Mouse (Mus musculus) layer of hippocampus, postnatal 36 days (tissue): ENCODE measurements at regions not wholly inside any gene's neighbourhood (a gene's known extent, or its start where the extent isn't known, plus 50 kb on each side); places are given as distances from the start of the nearest gene placed in this dataset.
A peak's percentile ranks its signal among the peaks of the same experiment; 100 is the strongest.
"Not testable (repeated sequence)": the region's sequence is repeated elsewhere in the genome, so short reads cannot be mapped to it uniquely, and the experiment has no call there.

Source experiments
- DNase-seq, 2 experiments: peaks; one replicate each; pipeline ENCODE4 v3.0.0; 2022

DNA sequence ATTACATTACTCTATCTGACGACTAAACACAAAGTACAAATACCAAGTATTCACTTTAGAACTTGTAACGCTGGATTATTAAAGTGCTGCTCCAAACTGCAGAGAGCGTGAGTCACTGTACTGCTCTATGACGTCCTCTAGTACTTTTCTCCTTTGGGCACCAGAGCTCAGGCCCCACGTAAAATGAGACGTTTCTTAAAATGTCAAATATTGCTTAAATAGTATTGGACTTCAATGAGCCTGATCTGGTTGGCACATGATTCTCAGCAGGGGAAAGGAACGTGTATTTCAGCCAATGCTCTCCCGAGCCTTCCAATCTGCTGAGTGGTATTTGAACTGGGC lies 175.8 kb upstream of the Klf14 start:
- no peak for DNase-seq

GRCm38 (mm10) chr6:31135580-31135979 lies 176.7 kb upstream of the Klf14 start:
- no peak for DNase-seq

GRCm38 (mm10) chr6:31136895-31137294 lies 178.0 kb upstream of the Klf14 start:
- no peak for DNase-seq

- no peak for DNase-seq
Observed at GRCm38 (mm10) chr6:31137351-31137750, 178.5 kb upstream of the Klf14 start.

DNA sequence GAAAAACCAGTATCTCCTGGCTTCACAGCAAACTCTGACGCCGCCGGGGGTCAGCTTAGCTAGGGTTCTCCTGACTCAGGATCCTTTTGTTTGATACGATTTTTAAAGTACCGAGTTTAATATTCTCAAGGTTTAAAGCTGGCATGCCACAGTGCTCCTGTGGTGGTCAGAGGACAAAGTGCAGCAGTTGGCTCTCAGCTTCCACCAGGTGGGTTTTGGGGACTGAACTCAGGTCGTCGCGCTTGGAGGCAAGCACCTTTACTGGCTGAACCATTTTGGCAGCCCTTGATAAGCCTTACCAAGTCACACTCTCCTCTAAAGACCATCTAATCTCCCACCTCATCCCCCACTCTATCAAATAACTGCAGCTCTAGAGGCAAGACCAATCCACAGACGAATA lies 181.1 kb upstream of the Klf14 start:
- no peak for DNase-seq

DNA sequence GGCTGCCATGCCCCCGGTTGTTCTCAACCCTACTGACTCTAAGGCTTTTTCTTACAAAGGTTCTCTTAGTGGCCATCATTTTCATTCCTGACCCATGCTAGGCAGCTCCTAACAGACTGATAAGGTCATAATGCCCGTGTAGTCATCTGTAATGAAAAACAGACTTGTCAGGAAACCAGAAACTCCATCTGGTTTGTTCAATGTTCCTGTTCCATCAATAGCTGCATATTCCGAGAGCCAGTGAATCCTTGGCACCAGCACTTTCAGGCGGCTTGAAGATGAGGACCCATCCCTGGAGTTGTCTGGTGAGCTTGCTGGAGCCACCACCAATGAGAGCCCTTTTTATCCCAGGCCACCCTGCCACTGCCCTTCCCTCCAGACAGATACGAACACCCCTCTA lies 181.7 kb upstream of the Klf14 start:
- DNase-seq, result no peak

DNA sequence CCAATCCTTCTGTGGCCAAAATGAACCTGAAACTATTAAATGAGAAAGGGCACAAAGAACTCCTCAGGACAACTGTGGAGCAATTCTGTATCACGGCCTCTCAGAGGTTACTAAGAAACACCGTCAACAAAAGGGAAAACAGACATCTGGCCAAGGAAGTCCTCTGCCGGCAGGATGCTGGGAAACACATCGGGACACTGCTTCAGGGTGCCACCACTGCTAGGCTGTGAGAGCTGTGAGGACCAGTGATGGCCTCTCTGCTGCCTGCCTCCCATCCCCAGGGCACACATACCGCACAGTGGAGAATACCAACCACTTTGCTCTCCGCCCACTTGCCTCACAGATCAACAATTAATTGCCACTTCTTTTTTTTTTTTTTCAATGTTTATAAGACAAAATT lies 182.6 kb upstream of the Klf14 start:
- no peak for DNase-seq

DNA sequence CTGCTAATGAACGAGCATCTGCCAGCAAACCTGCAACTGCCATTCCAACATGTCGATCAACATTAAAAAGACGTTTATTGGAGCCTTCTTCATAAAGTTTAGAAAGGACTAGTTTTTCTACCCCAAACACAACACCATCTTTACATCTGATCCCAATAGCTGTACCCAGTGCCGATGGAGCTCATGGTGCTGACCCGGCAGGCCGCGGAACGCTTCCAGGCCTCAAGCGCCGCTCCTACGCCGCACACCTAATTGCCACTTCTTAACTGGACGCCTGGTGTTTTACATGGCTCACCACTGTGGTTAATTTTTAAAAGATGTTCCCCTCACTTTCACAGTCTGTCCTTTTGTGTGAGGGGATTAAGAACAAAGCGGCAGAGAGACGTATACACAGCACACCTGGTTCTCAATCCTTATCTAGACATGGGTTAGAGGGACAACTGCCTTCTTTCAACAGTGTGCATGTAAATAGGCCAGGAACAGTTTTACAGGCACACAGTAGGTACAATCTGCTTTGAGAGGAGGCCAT lies 183.7 kb upstream of the Klf14 start:
- not testable (repeated sequence) for DNase-seq

- no peak for DNase-seq
Observed at GRCm38 (mm10) chr6:31145687-31146086, 186.8 kb upstream of the Klf14 start.

DNA sequence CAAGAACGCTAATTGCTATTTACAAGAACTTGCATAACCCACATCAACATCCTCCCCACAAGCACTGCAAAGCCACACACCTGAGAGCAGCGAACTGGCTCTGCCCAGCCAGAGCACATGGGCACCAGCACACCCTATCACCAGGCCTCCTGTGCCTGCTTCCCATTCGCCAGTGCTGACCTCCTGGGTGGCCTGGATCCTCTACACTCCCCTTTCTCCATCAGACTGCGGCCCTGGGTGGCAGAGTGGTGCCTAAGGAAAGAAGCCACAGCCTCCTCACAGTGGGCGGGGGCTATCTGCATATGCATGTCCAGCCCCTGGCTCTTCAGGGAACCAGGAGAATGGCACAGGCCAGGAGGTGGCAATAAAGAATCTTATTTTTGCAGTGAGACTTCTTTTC lies 187.9 kb upstream of the Klf14 start:
- no peak for DNase-seq

DNA sequence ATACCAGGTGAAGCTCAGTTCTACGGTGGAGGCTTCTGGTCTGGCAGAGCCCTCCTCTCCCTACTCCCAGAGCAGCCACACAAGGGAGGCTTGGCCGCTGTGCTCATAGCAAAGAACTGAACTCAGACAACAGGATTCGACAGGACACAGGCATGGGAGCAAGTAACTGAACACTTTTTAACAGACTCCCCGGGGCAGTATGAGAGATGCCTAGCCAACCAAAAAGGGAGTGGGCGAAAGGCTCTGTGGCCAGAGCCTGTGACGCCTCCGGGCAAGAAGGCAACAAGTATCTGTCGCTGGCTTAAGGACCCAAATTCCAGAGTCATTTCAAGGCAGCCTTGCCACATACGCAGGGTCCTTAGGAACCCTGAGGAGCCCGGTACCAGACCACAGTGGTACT lies 188.8 kb upstream of the Klf14 start:
- DNase-seq, result no peak

DNA sequence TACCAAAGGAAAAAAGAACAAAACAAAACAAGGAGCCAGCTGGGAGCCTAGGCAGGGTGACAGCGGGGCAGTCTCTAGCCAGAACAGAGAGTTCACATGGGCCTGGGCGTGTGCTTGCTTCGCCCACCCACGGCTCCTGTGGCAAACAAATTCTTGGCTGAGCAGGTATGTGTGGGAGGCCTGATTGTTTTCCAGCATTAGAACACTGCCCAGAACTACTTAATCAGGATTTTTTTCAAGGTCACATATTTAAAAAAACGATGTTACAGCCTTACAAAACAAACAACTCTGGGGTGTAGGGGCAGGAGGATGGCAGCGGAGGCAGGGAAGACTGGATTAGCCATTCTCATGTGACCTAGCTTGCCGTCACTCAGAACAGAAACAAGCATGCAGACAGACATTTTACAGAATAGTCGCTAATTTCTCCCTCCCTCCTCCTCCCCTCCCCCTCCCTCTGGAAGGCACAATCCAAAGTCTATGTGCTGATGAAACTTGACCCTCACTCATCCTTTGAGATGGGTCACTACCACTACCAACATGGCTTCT lies 189.5 kb upstream of the Klf14 start:
- peak in 1 of 2 experiments; percentile 57 for DNase-seq

- no peak for DNase-seq
Observed at GRCm38 (mm10) chr6:31149164-31149563, 190.3 kb upstream of the Klf14 start.

DNA sequence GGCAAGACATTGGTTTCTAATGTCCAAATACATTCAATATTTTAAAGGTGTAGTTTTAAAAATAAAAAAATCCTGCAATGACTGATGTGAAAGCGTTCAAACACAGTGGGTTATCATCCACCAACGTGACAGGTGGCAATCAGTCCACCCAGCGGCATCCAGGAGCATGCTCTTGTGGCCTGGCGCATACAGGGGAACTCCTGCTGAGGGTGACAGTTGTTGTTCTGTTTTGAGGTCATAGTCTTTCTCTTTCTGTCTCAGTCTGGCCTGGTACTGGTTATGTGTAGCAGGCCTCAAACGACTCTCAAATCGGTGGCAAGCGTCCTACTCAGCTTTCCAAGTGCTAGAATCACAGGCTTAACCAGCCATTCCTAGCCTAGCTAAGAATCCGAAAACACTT lies 191.5 kb upstream of the Klf14 start:
- DNase-seq, result no peak

GRCm38 (mm10) chr6:31155857-31156256 lies 197.0 kb upstream of the Klf14 start:
- peak; percentile 62 to 69 for DNase-seq

DNA sequence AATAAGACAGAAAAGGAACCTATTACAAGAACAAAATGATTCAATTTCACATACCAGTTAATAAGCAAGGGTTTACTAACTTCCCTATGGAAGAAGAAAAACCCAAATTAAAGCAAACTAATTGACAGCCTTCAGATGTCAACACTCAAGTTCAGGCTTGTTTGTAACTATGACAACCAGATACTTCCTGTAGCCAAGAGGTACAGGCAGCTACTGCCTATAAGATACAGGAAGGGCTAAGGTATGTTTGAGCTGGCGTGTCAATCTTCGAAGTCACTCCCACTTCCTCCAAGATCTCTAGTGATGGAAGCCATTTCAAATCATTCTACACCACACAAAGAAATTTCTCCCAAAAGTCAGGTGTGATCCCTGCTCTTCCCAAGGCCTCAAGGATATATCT lies 198.1 kb upstream of the Klf14 start:
- DNase-seq, result no peak

DNA sequence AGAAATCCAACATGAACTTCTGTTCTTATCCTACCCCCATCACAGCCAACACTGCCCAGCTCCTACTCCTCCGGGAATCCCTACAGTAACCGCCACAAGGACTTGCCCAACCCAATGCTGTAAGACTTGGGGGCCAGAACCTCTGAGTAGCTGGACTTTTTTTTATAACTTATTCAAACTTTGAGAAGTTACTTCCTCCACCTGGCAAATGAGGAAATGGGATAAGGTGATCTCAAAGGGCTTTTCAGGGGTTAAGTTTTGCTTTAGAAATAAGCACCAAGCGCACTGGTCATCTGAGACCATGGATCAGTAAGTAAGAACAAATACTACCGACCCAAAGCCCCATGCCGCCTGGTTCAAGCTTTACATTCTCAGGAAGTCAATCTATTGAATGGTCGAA lies 198.6 kb upstream of the Klf14 start:
- DNase-seq, result no peak

- DNase-seq, result no peak
Observed at GRCm38 (mm10) chr6:31158648-31159047, 199.8 kb upstream of the Klf14 start.

DNA sequence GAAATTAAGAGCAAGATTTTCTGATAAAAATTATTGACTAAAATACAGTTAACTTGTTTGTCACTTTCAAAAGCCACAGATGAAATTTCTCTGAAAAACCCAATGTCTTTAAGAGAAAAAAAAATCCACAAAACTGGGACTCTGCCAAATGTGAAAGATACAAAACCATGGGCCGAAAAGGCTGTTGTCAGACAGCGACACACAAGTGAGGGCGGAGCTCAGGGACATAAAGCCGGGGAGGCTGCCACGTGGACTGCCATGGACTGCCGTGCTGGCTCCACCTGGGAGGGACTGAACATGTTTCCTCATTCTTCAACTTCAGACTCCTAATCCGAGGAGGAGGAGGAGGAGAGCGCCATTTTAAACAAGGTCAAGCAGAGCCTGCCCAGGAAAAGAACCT lies 200.4 kb upstream of the Klf14 start:
- no peak for DNase-seq

DNA sequence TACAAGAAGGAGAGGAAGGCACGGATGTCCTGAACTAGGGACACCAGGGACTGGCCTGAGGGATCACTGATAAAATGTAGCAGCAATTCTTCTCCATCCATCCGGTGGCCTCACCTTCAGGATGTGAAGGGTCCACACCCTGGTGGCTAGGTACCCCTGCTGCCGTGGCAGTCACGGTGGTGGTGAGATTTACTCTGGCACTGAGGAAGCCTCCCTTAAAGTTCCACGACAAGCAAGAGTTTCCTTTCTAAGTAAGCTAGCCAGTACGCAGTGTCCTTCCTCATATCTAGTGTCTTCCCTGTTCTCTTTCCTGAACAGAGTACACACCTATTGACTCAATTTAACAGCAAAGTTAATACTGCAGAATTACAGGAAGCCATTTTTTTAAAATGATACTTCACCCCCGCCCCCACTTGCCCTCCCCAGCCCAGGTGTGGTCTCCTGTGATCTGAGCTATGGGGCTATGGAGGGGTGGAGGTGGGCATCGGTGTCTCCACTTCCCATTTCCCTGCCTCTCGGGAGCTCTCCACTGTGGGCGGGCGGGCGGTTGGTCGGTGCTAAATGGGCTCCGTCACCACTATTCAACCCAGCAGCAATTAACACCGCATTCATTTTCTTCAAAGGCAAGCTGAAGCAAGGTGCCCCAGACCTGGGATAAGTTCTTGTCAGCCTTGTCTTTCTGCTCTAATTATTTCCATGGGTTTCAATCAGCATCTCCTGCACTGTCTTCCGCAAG lies 201.2 kb upstream of the Klf14 start:
- no peak for DNase-seq

GRCm38 (mm10) chr6:31161445-31162340 lies 202.8 kb upstream of the Klf14 start:
- DNase-seq, result no peak

DNA sequence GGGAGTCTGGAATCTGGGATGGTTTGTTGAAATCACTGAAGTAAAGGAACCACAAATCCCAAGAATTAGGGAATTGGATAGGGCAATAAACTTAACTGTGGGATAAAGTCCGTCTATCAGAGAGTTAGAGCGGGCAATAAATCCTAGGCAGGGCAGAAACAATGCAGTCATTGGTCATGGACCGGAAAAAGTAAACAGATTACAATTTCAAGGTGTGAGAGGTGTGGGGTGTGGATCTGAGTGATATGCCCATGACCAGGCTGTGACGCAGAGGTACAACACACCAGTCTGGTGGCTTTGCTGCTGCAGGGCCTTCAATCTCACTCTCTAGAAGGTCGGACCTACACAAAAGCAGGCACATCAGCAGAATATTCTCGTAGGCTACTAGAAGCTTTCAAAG lies 206.1 kb upstream of the Klf14 start:
- DNase-seq, result no peak

GRCm38 (mm10) chr6:31166347-31166746 lies 207.5 kb upstream of the Klf14 start:
- no peak for DNase-seq

DNA sequence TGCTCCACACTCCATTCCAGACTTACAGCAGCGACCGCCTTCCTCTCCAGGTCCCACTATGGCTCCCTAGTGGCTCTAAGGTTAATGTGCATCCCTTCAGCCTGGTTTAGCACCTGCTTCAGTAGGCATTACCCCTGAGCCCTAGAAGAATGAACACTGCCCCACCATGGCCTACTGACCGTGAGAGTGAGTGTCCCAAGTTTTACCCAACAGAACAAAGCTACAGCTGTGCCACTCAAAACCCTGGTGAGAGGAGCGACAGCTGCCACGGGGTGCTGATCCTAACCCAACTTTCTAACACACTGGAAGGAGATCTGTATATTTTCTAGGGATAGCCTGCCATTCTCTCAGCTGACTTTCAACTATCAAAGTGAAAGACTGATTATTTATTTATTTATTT lies 208.9 kb upstream of the Klf14 start:
- DNase-seq, result no peak
